Mouse (Mus musculus): ENCODE measurements around the gene Smarcal1.

Gene Smarcal1

GRCm38 (mm10) chr1:72582947-72583731 lies at the start of gene Smarcal1:
Gene Smarcal1, plus strand, starts transcription at chr1:72583251.
- DNase-seq (ENCODE audit: low spot score in 2 of 2) = peak; percentile 95 to 96

GRCm38 (mm10) chr1:72533439-72533838 lies 49.6 kb upstream of the Smarcal1 start:
- no peak for DNase-seq (ENCODE audit: low spot score in 2 of 2)

GRCm38 (mm10) chr1:72535725-72536571 lies 47.1 kb upstream of the Smarcal1 start:
- no peak for DNase-seq (ENCODE audit: low spot score in 2 of 2)

GRCm38 (mm10) chr1:72536611-72537351 lies 46.3 kb upstream of the Smarcal1 start, which contains the start of gene March4:
Gene March4, minus strand, starts transcription at chr1:72536930.
- DNase-seq (ENCODE audit: low spot score in 2 of 2) = no peak

GRCm38 (mm10) chr1:72538266-72538665 lies 44.8 kb upstream of the Smarcal1 start:
- no peak for DNase-seq (ENCODE audit: low spot score in 2 of 2)

GRCm38 (mm10) chr1:72550317-72550716 lies 32.7 kb upstream of the Smarcal1 start:
- no peak for DNase-seq (ENCODE audit: low spot score in 2 of 2)

GRCm38 (mm10) chr1:72556471-72556870 lies 26.6 kb upstream of the Smarcal1 start:
- no peak for DNase-seq (ENCODE audit: low spot score in 2 of 2)

GRCm38 (mm10) chr1:72558625-72559024 lies 24.4 kb upstream of the Smarcal1 start:
- no peak for DNase-seq (ENCODE audit: low spot score in 2 of 2)

GRCm38 (mm10) chr1:72564334-72564962 lies 18.6 kb upstream of the Smarcal1 start:
- no peak for DNase-seq (ENCODE audit: low spot score in 2 of 2)

GRCm38 (mm10) chr1:72567056-72567455 lies 16.0 kb upstream of the Smarcal1 start:
- DNase-seq (ENCODE audit: low spot score in 2 of 2) = no peak

- no peak for DNase-seq (ENCODE audit: low spot score in 2 of 2)
Measured at GRCm38 (mm10) chr1:72568725-72569124, 14.3 kb upstream of the Smarcal1 start.

GRCm38 (mm10) chr1:72574047-72574446 lies 9.0 kb upstream of the Smarcal1 start:
- no peak for DNase-seq (ENCODE audit: low spot score in 2 of 2)

- no peak for DNase-seq (ENCODE audit: low spot score in 2 of 2)
Measured at GRCm38 (mm10) chr1:72574608-72575007, 8.4 kb upstream of the Smarcal1 start.

GRCm38 (mm10) chr1:72575121-72575520 lies 7.9 kb upstream of the Smarcal1 start:
- DNase-seq (ENCODE audit: low spot score in 2 of 2) = no peak

GRCm38 (mm10) chr1:72577481-72577922 lies 5.5 kb upstream of the Smarcal1 start:
- DNase-seq (ENCODE audit: low spot score in 2 of 2) = no peak

- no peak for DNase-seq (ENCODE audit: low spot score in 2 of 2)
Measured at GRCm38 (mm10) chr1:72578351-72578750, 4.7 kb upstream of the Smarcal1 start.

GRCm38 (mm10) chr1:72578806-72579205 lies 4.2 kb upstream of the Smarcal1 start:
- no peak for DNase-seq (ENCODE audit: low spot score in 2 of 2)

GRCm38 (mm10) chr1:72583906-72584305 lies 855 bp downstream of the Smarcal1 start:
- DNase-seq (ENCODE audit: low spot score in 2 of 2) = no peak

- DNase-seq (ENCODE audit: low spot score in 2 of 2) = no peak
Measured at GRCm38 (mm10) chr1:72585971-72586875, 3.2 kb downstream of the Smarcal1 start.

GRCm38 (mm10) chr1:72587532-72587931 lies 4.5 kb downstream of the Smarcal1 start:
- DNase-seq (ENCODE audit: low spot score in 2 of 2) = no peak
